Mouse (Mus musculus): ENCODE results near the gene Myh11.

Myh11 gene

DNA sequence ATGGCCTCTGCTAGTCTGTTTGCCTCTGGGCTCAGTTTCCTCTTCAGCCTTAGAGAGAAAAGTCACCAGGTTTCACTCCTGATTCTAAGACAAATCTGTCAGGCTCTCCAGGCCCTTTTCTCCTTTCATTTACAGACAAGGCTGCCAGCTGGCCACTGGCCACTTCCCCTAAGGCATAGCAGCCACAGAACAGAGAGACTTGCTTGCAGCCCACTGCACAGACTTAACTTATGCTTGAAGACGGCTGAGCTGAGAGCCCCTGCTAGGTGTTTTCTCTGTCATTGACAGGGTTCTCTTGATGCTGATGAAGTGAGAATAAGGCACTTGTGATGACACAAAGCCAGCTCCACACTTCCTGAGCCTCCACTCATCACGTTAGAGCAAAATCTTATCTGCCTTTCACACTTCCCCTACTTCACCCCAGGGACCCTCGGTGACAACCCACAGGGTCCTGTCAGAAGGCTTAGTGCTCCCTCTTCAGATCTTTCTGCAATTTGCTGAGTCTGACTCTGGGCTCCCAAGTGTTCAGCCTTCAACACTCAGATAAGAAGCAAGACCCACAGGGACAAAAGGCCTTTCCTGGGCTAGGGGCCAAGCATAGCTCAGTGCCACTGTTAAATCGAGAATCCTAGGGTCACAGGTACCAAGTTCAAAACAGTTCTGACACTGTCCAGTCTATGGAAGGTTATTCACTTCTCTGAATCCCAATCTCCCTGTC lies 25.8 kb downstream of the Myh11 start:
- DNase-seq (ENCODE audit: low read depth, low spot score) = no peak

DNA sequence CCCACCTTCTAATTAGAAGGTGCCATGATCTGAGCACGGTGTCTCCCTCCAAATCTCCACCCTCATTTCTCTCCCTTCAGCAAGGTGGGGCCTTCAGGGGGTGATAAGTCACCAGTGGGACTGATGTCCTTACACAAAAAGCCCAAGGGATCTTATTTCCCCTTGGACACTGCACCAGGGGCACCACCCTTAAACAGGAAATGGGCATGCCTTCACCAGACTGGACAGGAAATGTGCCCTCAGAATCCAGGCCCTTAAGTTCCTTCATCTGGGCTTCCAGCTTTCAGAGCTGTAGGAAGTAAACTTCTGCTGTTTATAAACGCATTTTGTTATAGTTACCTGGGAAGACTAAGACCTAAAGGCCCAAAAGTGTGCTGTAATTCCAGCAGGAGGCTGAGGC lies 26.7 kb downstream of the Myh11 start:
- no peak for DNase-seq (ENCODE audit: low read depth, low spot score)

DNA sequence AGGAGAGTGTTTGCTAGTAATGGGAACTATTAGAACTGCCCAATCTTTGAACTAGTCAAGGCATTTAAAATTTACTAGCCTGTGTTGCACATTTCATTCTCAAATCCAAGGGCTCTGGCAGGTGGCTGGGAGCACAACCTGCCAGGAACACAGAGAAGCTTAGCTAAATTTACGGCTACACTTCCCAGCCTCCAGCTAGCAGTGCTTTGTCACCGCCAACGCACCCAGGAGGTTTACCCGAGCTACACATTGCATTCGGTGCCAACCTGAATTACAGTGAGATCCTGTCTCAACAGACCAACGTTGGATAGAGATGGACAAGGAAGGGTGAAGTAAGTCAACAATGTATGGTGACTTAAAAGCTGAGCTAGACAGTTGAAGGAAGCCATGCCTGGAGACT lies 27.9 kb downstream of the Myh11 start:
- no peak for DNase-seq (ENCODE audit: low read depth, low spot score)

DNA sequence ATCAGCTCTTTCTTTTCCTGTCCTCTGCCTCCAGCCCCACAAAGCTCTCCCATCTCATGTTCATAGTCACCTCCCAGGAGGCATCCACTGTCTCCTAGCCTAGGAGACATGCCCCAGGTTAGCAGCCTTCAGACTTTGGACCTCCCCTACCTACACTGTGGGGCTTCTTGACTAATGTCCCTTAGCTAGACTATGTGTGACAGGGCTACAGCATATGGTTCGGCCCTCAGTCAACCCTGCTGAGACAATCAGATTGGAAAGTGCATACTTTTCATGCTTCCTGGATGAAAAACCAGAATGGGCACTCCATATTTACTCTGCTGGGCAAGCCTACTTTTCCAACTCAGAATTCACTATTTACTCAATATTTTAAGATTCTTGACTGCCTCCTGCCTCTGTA lies 28.8 kb downstream of the Myh11 start:
- no peak for DNase-seq (ENCODE audit: low read depth, low spot score)

DNA sequence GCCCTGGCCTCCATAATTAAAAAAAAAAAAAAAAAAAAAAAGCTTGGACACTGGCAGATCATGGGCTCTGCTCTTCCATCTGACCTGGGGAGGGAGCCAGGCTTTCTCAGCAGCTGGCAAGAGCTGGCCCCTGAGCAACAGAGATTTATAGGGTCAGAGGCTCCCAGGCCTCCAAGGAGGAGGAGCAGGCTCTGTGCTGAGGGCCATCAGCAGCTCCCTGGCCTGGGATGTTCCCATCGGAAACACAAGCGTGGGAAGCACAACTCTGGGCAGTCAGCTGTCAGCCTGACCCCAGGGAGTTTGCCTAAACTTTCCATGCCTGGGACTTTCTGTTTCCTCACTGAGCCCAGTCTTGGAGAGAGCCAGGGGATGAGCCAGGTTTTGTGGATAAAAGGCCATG lies 32.3 kb downstream of the Myh11 start:
- DNase-seq (ENCODE audit: low read depth, low spot score) = no peak

DNA sequence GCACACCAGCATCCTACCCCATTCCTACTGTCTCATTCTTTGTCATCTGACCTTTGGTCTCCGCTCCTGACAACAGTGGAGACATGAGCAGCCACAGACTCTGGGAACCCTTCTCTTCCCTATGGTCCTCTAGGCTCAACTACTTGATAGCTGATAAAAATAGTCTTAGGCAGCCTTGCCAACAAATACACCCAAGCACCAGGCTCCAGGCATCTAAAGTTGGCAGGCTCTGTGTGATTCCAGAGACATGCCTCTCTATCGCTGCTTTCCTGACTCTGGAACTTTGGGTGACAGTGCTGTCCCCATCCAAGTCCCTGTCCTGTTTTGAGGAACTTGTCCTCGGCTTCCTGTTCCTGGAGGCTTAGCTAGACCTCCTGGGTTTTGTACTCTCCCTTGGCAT lies 37.6 kb downstream of the Myh11 start:
- DNase-seq (ENCODE audit: low read depth, low spot score) = no peak

DNA sequence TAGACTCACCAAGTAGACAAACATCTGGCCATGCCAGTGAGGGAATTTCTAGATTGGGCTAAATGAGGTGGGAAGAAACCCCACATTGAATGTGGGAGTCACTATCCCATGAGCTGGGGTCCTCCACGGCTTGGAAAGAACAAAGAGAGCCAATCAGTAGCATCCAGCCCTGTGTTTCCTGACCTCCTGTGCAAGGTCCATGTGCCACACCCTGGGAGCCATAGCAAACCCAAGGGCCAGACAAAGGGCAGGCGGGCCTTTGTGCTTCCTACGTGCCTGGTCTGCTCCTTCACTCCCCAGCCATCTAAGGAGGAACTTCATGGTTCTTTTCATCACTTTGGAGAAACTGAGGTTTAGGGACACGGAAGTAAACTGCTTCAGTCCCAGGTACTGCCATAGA lies 38.3 kb downstream of the Myh11 start:
- DNase-seq (ENCODE audit: low read depth, low spot score) = no peak

DNA sequence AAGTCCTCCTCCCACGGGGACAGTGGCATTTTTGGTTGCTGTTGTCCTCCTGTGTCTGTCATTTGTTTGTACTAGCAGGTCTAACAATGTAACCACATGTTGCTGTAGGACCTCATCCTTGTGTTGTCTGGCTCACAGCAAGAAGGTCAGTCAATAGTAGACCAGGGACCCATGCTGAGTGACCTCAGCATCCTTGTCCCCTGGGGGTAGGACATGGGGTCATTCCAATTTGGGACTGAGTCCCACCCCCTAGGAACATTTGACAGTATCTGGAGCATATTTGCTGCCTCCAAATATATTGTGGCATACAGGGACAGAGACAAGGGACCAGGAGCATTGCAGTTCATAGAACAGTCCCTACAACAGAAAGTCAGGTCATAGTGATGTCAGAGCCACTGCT lies 41.3 kb downstream of the Myh11 start:
- DNase-seq (ENCODE audit: low read depth, low spot score) = no peak

DNA sequence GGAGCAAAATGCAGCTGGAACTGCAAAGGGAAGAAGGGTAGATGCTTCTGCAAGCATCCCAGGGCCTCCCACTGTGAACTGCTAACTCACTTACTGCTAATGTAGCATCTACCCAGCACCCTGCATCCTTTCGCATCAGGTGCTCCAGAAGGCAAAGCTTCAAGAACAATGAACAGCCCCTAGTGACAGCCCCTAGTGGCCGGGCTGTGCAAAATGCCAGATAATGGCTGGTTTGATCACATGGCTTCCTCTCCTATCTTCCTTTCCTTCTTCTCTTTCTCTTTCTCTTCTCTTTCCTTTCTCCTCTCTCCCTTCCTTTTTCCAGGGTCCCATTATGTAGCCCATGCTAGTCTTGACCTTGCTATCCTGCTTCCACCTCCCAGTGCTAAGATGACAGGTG lies 48.6 kb downstream of the Myh11 start:
- DNase-seq (ENCODE audit: low read depth, low spot score) = no peak

DNA sequence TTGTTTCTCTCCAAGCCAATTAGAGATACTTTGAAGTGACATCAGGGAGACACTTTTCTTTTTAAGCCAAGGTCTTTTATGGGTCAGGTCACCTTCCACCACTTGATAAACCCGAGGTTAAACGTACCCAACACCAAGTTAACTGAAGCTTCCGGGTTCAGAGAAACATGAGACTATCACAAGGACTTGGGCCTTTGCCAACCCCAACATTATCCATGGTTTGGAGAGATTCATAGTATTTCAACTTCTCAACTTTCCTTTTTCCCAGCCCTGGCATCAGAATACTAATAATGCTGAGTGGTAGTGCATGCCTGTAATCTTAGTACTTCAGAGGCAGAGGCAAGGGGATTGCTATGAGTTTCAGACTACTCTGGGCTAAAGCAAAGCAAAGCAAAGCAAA lies 49.1 kb downstream of the Myh11 start:
- DNase-seq (ENCODE audit: low read depth, low spot score) = no peak

DNA sequence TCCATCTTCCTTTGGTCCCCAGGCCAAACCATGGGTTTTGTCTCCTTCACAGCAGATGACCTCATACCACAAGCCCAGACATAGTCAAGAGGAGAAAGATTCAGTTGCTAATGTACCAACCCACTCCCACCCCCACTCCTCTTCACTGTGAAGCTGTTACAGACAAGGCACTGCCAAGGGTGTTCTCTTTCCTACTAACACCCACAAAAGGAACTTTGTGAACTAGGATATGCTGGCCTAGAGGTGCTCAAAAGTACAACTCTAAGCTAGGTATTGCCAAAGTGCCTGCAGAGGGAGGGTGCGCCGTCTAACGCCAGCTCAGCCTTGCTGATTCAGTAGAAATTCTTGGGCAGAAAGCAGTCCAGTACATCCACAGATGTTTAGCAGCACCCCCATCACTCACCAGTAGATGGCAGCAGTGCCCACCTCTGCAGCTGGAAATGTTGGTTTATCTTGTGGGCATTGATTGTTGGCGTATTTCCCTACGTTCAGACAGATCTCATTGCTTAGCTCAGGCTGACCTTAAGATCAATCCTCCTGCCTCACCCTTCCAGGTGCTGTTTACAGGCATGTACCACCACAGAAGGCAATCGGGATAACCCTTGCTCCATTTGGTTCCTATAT lies 54.0 kb downstream of the Myh11 start:
- DNase-seq (ENCODE audit: low read depth, low spot score) = peak; percentile 38

DNA sequence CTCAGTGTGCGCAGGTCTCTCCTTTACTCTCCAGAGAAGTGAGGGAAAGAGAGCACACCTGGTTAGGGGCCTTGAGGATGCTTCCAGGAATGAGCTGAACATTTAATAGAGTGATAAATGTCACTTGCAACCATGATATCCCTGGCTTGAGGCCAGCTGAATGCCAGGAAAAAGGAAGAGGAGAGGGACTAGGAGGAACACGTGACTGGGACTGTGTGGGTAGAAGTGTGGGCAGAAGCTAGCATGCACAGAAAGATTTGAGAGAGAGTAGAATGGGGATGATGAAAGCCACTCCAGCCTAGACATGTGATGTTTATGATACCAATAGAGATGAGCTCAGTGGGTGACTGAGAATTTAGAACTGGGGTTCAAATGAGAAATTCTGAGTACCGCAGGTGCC lies 76.0 kb downstream of the Myh11 start:
- no peak for DNase-seq (ENCODE audit: low read depth, low spot score)

DNA sequence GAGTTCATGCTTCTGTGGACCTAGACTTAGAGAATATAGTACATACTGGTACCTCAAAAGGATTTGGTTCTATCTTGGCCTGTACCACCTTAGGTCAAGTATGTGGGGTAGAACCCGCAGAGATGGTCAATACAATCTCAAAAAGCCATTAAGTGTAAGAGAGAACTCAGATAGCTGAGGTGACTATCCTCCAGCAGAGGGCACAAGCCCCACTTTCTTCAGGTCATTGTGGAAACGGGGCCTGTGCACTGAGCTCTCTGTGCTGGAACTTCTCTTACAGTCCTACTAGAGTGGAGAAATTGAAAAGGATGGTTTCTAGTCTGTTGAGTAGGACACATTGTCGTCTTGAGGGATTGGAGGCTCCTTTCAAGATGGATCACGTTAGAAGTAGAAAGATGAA lies 92.4 kb downstream of the Myh11 start:
- DNase-seq (ENCODE audit: low read depth, low spot score) = no peak

DNA sequence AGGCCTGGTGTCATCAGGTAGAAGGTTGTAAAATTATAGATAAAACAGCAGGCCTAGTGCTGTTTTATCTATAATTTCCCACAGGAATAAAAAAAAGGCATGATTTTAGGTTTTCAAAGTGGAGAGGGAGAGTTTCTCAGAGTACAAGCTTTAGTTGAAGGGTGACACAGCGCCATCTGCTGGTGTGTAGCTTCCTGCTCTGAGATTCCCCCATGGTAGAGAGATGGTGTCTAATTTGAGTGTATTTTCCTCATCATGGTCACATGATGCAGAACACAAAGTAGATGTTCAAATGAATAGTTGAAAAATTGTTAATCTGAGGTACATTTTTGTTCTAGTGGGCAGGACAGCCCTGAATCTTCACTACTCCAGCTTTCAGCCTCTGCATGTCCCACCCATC lies 95.7 kb downstream of the Myh11 start:
- peak; percentile 6 for DNase-seq (ENCODE audit: low read depth, low spot score)

DNA sequence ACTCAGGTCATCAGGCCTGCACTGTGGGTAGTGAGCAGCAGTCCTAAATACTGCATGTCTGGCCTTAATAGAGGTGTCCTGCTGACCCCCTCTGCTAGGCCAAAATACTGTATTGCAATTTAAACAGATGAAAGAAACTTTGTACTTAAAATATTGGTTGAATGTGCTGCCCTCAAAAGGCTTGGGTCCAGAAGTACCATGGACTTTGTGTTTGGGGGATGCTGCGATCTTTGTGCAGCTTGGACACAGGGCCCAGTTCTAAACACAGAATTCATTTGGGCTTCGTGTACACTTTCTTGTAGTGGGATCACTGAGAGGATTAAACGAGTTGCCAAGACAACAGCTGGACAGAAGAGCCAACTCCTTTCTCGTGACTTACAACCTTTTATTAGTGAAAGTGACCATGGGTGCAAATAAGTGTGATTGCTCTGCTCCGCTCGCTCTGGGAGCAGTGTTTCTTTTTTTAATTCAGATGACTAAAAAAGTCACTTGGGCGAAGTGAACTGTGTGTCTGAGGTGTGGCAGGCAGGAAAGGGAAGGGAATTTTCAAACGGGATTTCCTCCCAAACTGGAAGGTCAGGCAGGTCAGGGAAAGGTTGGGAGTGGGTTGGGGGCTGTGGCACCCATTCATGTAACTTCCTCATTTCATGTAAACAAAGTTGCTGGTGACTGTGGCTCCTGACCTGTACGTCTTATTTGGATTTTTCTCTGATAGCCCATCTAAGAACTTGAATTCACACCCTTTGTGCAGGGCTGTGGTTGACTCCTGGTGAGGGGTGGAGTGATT lies 96.8 kb downstream of the Myh11 start:
- DNase-seq (ENCODE audit: low read depth, low spot score) = no peak

DNA sequence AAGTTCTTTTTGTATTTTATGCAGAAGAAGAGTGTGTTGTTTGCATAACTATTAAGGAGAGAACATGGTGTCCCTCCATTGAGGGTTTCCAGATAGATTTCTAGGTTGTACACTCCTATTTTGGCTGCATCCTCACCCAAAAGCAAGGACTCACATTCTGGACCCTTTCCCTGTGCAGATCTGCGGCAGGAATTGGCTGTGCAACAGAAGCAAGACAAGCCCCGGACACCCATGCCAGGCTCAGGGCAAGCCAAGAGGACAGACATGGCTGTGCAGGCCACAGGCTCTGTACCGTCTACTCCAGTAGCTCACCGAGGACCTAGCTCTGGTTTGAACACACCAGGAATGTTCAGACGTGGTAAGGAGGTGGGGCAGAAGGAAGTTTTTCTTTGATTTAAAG lies 105.7 kb downstream of the Myh11 start:
- no peak for DNase-seq (ENCODE audit: low read depth, low spot score)

DNA sequence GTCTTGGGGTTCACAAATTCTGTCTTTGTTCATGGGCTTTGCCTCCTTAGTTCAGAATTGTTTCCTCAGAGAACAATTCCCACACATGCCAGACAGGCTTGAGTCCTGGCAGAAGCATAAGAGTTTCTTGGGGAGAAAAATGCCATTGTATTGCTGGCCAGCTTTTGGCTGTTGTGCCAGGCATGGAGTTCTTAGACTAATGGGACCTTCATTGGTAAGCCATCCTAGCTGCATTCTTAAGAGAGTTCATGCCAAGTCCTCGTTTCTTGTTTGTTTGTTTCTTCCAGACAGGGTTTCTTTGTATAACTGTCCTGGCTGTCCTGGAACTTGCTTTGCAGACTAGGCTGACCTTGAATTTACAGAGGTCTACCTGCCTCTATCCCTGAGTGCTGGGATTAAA lies 107.3 kb downstream of the Myh11 start:
- DNase-seq (ENCODE audit: low read depth, low spot score) = no peak

DNA sequence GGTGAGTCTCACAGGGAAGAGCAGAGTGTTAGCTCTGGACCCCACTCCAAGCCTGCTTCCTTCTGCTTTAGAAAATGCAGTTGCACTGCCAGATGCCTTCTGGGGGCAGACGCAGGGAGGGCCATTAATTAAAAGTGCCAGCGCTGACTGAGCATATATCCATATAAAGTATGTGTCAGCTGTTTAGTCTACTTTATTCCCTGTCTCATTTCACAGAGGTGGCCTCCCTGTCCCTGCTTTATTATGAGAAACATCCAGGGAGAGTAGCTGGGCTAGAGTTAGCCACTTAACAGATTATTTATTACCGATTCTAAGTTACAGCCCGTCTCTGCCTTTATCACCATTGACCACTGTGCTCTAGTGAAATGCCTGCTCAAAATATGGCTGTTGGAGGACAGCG lies 108.8 kb downstream of the Myh11 start:
- DNase-seq (ENCODE audit: low read depth, low spot score) = no peak

DNA sequence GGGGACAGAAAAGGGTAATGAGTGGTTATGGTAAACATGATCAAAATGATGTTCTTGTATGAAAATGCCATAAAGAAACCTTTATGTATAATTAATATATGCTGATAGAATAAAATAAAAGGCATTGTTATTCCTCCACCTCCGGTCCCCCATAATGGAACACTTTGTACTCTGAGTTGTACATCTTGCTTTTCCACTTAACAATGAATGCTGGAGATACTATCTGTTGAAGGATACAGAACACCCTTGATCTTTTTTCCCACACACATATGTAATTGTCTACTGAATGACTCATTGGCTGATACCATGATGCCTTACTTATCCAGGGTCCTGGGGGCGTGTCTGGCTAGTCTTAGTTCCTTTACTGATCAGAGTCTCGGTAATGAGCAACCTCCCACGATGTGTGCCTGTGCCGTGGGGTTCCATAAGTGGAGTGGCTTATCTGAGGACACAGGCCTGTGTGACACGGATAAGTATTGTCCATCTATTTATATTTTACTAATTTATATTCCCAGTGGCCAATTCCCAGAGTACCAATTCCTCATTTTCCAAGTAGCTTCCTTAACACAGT lies 110.9 kb downstream of the Myh11 start:
- DNase-seq (ENCODE audit: low read depth, low spot score) = no peak

DNA sequence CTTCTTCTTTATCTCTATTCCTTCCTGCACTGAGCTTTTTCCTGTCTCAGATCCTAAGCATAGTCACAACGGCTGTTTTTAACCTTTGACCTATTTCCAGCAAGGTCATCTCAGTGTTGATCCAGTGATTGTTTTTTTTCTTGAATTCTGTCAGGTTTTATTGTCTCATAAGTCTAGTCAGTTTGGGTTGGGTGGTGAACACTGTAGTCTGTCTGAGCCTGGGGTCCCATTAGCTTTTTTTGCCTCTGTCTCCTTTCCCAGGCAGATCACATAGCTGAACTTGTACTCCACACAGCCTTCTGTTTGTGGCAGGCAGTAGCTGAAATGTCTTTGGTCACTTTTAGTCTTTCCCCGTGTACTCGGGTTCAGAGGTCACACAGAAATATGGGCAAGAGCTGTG lies 113.1 kb downstream of the Myh11 start:
- DNase-seq (ENCODE audit: low read depth, low spot score) = no peak

DNA sequence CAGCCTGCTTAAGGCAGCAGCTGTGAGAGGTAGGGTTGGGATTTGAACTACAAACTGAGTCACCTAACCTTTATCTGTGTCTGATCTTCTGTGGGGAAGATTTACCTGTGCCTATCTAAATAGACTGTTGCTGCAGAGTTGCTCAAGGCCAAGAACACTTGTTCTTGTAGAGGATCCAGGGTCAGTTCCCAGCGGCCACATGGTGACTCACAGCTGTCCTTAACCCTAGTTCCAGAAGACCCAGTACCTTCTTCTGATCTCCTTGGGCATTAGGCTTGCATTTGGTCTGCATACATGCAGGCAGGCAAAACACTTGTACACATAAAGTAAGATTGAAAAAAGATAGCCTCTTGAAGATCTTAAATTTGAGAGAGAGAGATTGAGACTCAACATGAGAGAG lies 121.5 kb downstream of the Myh11 start:
- DNase-seq (ENCODE audit: low read depth, low spot score) = no peak

DNA sequence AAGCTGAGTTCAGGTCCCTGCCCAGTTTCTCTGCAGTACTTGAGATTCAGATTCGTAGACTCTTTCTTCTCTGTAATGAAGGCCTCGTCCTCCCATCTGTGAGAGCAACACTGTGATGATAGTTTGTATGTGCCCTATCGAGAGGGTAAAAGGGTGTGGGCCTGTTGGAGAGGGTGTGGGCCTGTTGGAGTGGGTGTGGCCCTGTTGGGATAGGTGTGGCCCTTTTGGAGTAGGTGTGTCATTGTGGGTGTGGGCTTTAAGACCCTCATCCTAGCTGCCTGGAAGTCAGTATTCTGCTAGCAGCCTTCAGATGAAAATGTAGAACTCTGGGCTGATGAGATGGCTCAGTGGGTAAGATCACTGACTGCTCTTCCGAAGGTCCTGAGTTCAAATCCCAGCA lies 124.7 kb downstream of the Myh11 start:
- DNase-seq (ENCODE audit: low read depth, low spot score) = no peak

DNA sequence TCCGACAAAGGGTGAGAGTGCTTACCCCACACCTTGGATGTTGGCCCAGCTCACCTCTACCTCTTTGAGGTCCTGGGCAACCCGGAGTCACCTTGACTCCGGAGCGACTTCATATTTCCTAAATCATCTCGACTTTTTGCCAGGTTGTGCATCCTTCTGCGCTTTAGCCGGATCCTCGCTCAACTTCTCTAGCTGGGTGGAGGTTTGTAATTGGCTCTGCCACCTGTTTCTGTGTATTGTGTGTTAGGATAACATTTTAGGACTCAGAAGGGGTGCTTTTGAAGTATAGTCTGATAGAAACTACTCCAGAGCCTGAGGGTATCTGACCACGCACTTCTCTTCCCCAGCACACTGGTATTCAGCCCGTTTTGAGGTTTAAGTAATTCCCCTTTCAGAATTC lies 127.4 kb downstream of the Myh11 start:
- no peak for DNase-seq (ENCODE audit: low read depth, low spot score)

All from retina, adult 2 months (tissue).